Mouse (Mus musculus) G1E (cell line): ENCODE results near the gene Tspo.

ENCODE experiments used
- CTCF ChIP-seq: IDR thresholded peaks from 2 replicates; pipeline ENCODE4 v1.5.1; 2012; ENCODE audit warnings: low read depth, low read length, inconsistent platforms, mixed read lengths
- GATA1 ChIP-seq: IDR thresholded peaks from 2 replicates; pipeline ENCODE4 v1.6.1; 2012; ENCODE audit warnings: borderline replicate concordance, low read length, inconsistent platforms, mixed read lengths
- GATA2 ChIP-seq: IDR thresholded peaks from 2 replicates; pipeline ENCODE4 v1.6.1; 2012; ENCODE audit warnings: low read depth, low read length, inconsistent platforms, borderline replicate concordance
- TAL1 ChIP-seq: conservative IDR thresholded peaks from 2 replicates; pipeline ENCODE4 v1.6.1; 2012; ENCODE audit warnings: low read depth, low read length, inconsistent platforms, mixed read lengths

GRCm38 (mm10) chr15:83575543-83575942 is 12.2 kb downstream of the Tspo start:
- no peak for TF ChIP-seq CTCF
- TF ChIP-seq GATA2, result no peak
- TF ChIP-seq GATA1, result no peak
- no peak for TF ChIP-seq TAL1
